Mouse (Mus musculus): ENCODE data around the gene Tra2b.

DNA sequence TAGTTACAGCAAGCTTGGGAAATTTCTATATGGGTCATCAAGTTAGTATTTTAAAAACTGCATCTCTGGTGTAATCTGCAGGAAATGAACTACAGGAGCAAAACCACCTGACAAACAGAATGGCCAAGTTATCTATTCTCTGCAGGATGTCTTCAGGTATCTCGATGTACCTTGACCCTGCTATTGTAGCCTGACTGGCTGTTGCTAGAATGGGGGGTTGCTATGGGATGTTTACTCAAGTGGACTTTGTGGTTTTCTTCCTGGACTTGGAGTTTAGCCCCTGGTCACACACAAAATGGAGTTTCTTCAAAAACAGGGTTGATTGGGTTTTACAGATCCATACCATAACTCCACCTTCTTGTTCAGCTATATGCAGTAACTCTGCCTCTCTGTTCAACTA, 62.3 kb downstream of the Tra2b start:
- no peak for TF ChIP-seq CTCF (IDR thresholded peaks at IDR 0.05; ENCODE audit: extremely low read depth, insufficient read length, insufficient replicate concordance, low read depth, low read length)
- no peak for TF ChIP-seq POLR2A (IDR thresholded peaks at IDR 0.05; ENCODE audit: low read depth, low read length)
